Mouse (Mus musculus): ENCODE results near the gene Cdk14.
"Not testable (repeated sequence)": the region's sequence is repeated elsewhere in the genome, so short reads cannot be mapped to it uniquely, and the experiment has no call there.

Gene Cdk14

GRCm38 (mm10) chr5:5367550-5367949, 52.6 kb downstream of the Cdk14 start:
- DNase-seq (ENCODE audit: low spot score), result no peak

GRCm38 (mm10) chr5:5365285-5366076, 54.6 kb downstream of the Cdk14 start:
- no peak for DNase-seq (ENCODE audit: low spot score)

GRCm38 (mm10) chr5:5361684-5362083, 58.4 kb downstream of the Cdk14 start:
- DNase-seq (ENCODE audit: low spot score), result no peak

- no peak for DNase-seq (ENCODE audit: low spot score)
Observed at GRCm38 (mm10) chr5:5360338-5360737, 59.8 kb downstream of the Cdk14 start.

- DNase-seq (ENCODE audit: low spot score), result no peak
Observed at GRCm38 (mm10) chr5:5359915-5360314, 60.2 kb downstream of the Cdk14 start.

GRCm38 (mm10) chr5:5359370-5359769, 60.7 kb downstream of the Cdk14 start:
- no peak for DNase-seq (ENCODE audit: low spot score)

GRCm38 (mm10) chr5:5358019-5358717, 61.9 kb downstream of the Cdk14 start:
- no peak for DNase-seq (ENCODE audit: low spot score)

GRCm38 (mm10) chr5:5354684-5355368, 65.3 kb downstream of the Cdk14 start:
- DNase-seq (ENCODE audit: low spot score), result no peak

- DNase-seq (ENCODE audit: low spot score), result no peak
Observed at GRCm38 (mm10) chr5:5353946-5354345, 66.2 kb downstream of the Cdk14 start.

GRCm38 (mm10) chr5:5344646-5345045, 75.5 kb downstream of the Cdk14 start:
- no peak for DNase-seq (ENCODE audit: low spot score)

- no peak for DNase-seq (ENCODE audit: low spot score)
Observed at GRCm38 (mm10) chr5:5343741-5344140, 76.4 kb downstream of the Cdk14 start.

- DNase-seq (ENCODE audit: low spot score), result no peak
Observed at GRCm38 (mm10) chr5:5343267-5343666, 76.8 kb downstream of the Cdk14 start.

- no peak for DNase-seq (ENCODE audit: low spot score)
Observed at GRCm38 (mm10) chr5:5342410-5343137, 77.5 kb downstream of the Cdk14 start.

- DNase-seq (ENCODE audit: low spot score), result no peak
Observed at GRCm38 (mm10) chr5:5341611-5342010, 78.5 kb downstream of the Cdk14 start.

- DNase-seq (ENCODE audit: low spot score), result no peak
Observed at GRCm38 (mm10) chr5:5333916-5334315, 86.2 kb downstream of the Cdk14 start.

GRCm38 (mm10) chr5:5330926-5331460, 89.1 kb downstream of the Cdk14 start:
- no peak for DNase-seq (ENCODE audit: low spot score)

- not testable (repeated sequence) for DNase-seq (ENCODE audit: low spot score)
Observed at GRCm38 (mm10) chr5:5329018-5329417, 91.1 kb downstream of the Cdk14 start.

- DNase-seq (ENCODE audit: low spot score), result peak; percentile 34
Observed at GRCm38 (mm10) chr5:5326716-5327115, 93.4 kb downstream of the Cdk14 start.

GRCm38 (mm10) chr5:5322699-5323098, 97.4 kb downstream of the Cdk14 start:
- no peak for DNase-seq (ENCODE audit: low spot score)

- DNase-seq (ENCODE audit: low spot score), result no peak
Observed at GRCm38 (mm10) chr5:5320506-5321181, 99.5 kb downstream of the Cdk14 start.

- DNase-seq (ENCODE audit: low spot score), result no peak
Observed at GRCm38 (mm10) chr5:5319824-5320505, 100.1 kb downstream of the Cdk14 start.
